Mouse (Mus musculus) lung, postnatal 0 days (tissue): ENCODE data around the gene Itga9. TPM values are rescaled to one million over a fixed set of nuclear protein-coding genes. Genes with fewer than 3 reads are reported as not detected.

ENCODE experiments used
- ATAC-seq: fragments of 200-750 bp; cut with Nextera tagmentation; 2 replicates; pipeline ENCODE4 v1.8.0; 2017; ENCODE audit warnings: moderate library complexity
- DNase-seq: peaks from one replicate; pipeline ENCODE4 v3.0.0-alpha.2; 2016; ENCODE audit warnings: low spot score
- H3K27ac ChIP-seq: fragments of 300-500 bp; sonication (generic); 2 replicates; pipeline ENCODE4 v1.5.1; 2014; ENCODE audit warnings: antibody characterized with exemption, mild to moderate bottlenecking, low read length, mixed read lengths
- H3K27me3 ChIP-seq: fragments of 300-500 bp; sonication (generic); replicated peaks from 2 replicates; pipeline ENCODE4 v1.6.1; 2014; ENCODE audit warnings: low read length, mixed read lengths; ENCODE audit not compliant: insufficient read depth
- H3K36me3 ChIP-seq: fragments of 300-500 bp; sonication (generic); 2 replicates; pipeline ENCODE4 v1.6.1; 2014; ENCODE audit warnings: low read length, mixed read lengths; ENCODE audit not compliant: insufficient read depth
- H3K4me1 ChIP-seq: fragments of 300-500 bp; sonication (generic); 2 replicates; pipeline ENCODE4 v1.6.1; 2014; ENCODE audit warnings: antibody characterized with exemption, low read depth, low read length, mixed read lengths; ENCODE audit not compliant: insufficient read depth
- H3K4me2 ChIP-seq: fragments of 300-500 bp; sonication (generic); replicated peaks from 2 replicates; pipeline ENCODE4 v1.6.1; 2014; ENCODE audit warnings: low read depth, mild to moderate bottlenecking, low read length, moderate library complexity, mixed read lengths
- H3K4me3 ChIP-seq: fragments of 300-500 bp; sonication (generic); 2 replicates; pipeline ENCODE4 v1.5.1; 2014; ENCODE audit warnings: low read depth, low read length
- H3K9ac ChIP-seq: fragments of 300-500 bp; sonication (generic); replicated peaks from 2 replicates; pipeline ENCODE4 v1.6.1; 2014; ENCODE audit warnings: low read depth, mild to moderate bottlenecking
- H3K9me3 ChIP-seq: fragments of 300-500 bp; sonication (generic); 2 replicates; pipeline ENCODE4 v1.6.1; 2016; ENCODE audit warnings: low read length, mixed read lengths
- CTCF ChIP-seq: IDR thresholded peaks from 2 replicates; pipeline ENCODE4 v1.5.1; 2016; ENCODE audit warnings: antibody characterized with exemption, mild to moderate bottlenecking
- EP300 ChIP-seq: IDR thresholded peaks from 2 replicates; pipeline ENCODE4 v1.6.1; 2016; ENCODE audit warnings: antibody characterized with exemption, mild to moderate bottlenecking, control low read depth
- WGBS: fragments of 180-500 bp; shearing (Covaris S2); extraction: QIAGEN DNeasy Blood & Tissue Kit; methylation state at CpG from one replicate; pipeline ENCODE4 v1.1.7; 2014; 5-methylcytosine and 5-hydroxymethylcytosine counted together
- polyA plus RNA-seq: library from polyadenylated mRNA; unstranded; fragments of >200 nt; fragmentation: Nextera tagmentation; extraction: Ambion mirVana; gene quantifications from 2 replicates; pipeline ENCODE4 v1.2.1, GENCODE M21; 2015

The Itga9 gene
- polyA plus RNA-seq, 1 experiment from 2014 or later, result 24.2 TPM

DNA sequence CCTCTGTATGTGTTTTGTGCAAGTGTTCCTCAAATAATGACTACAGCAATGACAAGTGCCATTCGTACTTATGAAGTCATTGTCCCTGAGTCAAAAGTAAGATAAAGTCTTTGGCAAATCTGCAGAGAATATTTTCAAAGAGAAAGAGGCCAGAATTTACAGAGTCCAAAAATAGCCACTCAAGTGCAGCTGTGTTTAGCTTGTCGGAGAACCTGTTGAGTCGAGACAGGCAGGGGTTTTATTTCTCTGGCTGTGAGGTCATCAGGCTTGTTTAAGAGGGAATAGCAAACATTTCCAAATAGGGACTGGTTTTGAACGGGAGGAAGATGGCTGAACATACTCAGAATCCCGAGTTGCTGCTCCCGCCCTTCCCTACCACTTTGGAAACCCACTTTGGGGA is 125.2 kb downstream of the Itga9 start:
- peak; percentile 93 for DNase-seq
- peak; percentile 88 for ATAC-seq
- 24% methylated on average over 6 of the region's 6 CpGs for WGBS
- H3K4me3 ChIP-seq, result no peak overlapping the region
- peak; percentile 97 for TF ChIP-seq EP300
- TF ChIP-seq CTCF, result no peak
- H3K4me1 ChIP-seq, result peaks cover 17% of the 10 kb centered on the region
- H3K9ac ChIP-seq, result no peak overlapping the region
- H3K27me3 ChIP-seq, result no peaks in the 10 kb centered on the region
- no peaks in the 10 kb centered on the region; the same call in 1 of the 2 replicates for H3K36me3 ChIP-seq
- no peaks in the 10 kb centered on the region for H3K9me3 ChIP-seq
- peak overlapping the region; percentile 81 for H3K27ac ChIP-seq
- H3K4me2 ChIP-seq, result no peak overlapping the region

DNA sequence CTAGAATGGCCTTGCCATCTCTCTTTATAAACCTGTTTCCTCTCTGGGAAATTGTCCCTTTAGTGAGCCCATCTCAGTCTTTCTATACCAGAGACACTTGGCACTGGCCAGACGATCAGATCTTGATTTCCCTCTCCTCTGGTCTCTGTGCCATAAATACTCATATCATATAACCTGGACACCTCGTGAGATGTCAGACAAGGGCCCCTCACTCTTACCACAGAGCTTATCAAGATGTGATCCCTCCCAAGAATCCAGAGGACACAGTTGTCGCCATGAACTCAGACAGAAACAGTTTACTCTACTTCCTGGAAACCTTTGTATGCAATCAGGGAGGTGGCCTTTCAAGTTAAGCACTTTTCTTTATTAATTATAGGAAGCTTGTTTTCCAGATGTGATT is 127.1 kb downstream of the Itga9 start:
- no peak overlapping the region for H3K27ac ChIP-seq
- H3K4me3 ChIP-seq, result no peak overlapping the region
- no peaks in the 10 kb centered on the region; the same call in 1 of the 2 replicates for H3K36me3 ChIP-seq
- WGBS, result 22% methylated on average over 3 of the region's 3 CpGs
- no peak overlapping the region for H3K9ac ChIP-seq
- peaks cover 21% of the 10 kb centered on the region for H3K4me1 ChIP-seq
- H3K27me3 ChIP-seq, result no peaks in the 10 kb centered on the region
- TF ChIP-seq CTCF (no peak), EP300 (0 out of 2 replicates have a peak, but pooled peaks have one; percentile 37)
- DNase-seq, result no peak
- no peaks in the 10 kb centered on the region for H3K9me3 ChIP-seq
- H3K4me2 ChIP-seq, result no peak overlapping the region
- no peak for ATAC-seq

DNA sequence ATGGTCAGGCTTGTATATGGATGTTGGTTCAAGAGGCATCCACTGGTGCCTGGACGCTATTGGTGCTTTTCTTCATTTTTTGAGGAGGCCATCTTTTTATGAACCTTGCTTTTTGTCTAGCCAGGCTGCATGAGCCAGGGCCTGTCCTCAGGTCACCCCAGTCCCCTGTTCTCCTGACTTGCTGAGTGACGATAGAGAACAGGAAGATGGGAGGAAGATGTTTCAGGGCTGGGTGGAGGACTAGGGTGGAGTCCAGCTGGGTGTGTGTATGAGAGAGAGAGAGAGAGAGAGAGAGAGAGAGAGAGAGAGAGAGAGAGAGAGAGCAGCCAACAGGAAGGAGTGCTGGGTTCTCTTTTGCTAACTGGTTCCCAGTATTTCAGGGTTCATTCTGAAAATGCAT is 130.6 kb downstream of the Itga9 start:
- no peak for ATAC-seq
- Histone ChIP-seq H3K27me3 (no peaks in the 10 kb centered on the region), H3K4me1 (peaks cover 13% of the 10 kb centered on the region)

DNA sequence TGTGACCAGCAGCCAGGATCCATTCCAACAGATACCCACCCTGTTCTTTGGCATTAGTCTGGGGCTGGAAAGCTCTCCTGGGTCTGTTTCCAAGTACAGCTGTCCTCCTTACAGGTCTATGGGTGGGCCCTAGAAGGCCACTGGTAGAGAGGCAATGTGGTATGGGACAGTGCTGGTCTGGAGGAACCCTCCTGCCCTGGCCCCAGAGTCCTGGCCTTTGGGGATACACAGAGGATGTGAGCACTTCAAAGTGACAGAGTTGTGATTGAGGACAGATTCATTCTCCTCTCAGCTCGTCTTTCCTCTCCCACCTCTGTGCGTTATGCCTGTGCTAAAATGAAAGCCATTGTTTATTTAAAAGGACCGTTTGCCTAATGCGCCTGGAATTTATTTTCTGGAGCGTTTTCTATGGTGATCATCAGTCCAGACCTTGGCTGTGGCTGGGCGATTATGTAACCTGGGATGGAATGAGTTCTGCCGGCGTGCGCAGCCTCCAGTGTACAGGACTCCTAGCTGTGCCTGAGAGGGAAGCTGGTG is 131.2 kb downstream of the Itga9 start:
- Histone ChIP-seq H3K36me3 (no peaks in the 10 kb centered on the region; the same call in 1 of the 2 replicates), H3K27me3 (no peaks in the 10 kb centered on the region), H3K4me2 (no peak overlapping the region; the same call in 1 of the 2 replicates), H3K9me3 (no peaks in the 10 kb centered on the region), H3K9ac (no peak overlapping the region), H3K4me3 (no peak overlapping the region), H3K4me1 (peaks cover 13% of the 10 kb centered on the region), H3K27ac (peak overlapping the region; percentile 64)
- peak; percentile 94 for DNase-seq
- TF ChIP-seq CTCF, result no peak
- TF ChIP-seq EP300, result peak; percentile 74; the same call in 1 of the 2 replicates
- 11% methylated on average over 9 of the region's 9 CpGs for WGBS
- ATAC-seq, result peak; percentile 72

More for the DNA sequence above, 130.6 kb downstream of the Itga9 start:
- DNase-seq, result no peak
- H3K9me3 ChIP-seq, result no peaks in the 10 kb centered on the region
- H3K27ac ChIP-seq, result peak overlapping the region; percentile 64
- H3K4me2 ChIP-seq, result no peak overlapping the region
- 60% methylated on average over 2 of the region's 2 CpGs for WGBS
- no peaks in the 10 kb centered on the region; the same call in 1 of the 2 replicates for H3K36me3 ChIP-seq
- no peak overlapping the region for H3K9ac ChIP-seq
- no peak for TF ChIP-seq EP300
- TF ChIP-seq CTCF, result no peak
- no peak overlapping the region for H3K4me3 ChIP-seq

DNA sequence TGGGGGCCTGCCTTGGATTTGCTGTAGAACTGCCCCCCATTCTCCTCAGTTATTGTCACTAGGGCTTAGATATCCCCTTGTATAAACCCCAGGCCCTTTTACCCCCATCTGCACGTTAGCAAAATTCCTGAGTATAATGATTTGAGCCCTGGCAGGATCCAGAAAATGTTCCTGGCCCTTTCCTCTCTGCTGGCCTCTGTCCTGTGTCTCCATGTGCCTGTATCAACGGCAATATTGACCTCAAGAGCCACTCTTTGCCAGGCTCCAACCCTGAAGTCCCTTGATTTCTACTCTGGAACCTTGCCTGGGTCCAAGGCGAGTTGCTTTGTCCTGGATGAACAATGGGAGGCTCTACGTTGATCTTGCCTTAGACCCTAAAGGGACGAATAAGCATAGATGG is 131.8 kb downstream of the Itga9 start:
- no peak overlapping the region for H3K4me3 ChIP-seq
- H3K36me3 ChIP-seq, result no peaks in the 10 kb centered on the region
- no peak overlapping the region for H3K9ac ChIP-seq
- no peak for TF ChIP-seq CTCF
- TF ChIP-seq EP300, result no peak
- H3K4me2 ChIP-seq, result no peak overlapping the region
- ATAC-seq (no peak), DNase-seq (no peak)
- peak overlapping the region; percentile 39; the same call in 1 of the 2 replicates for H3K27ac ChIP-seq
- no peaks in the 10 kb centered on the region for H3K27me3 ChIP-seq
- H3K9me3 ChIP-seq, result no peaks in the 10 kb centered on the region
- H3K4me1 ChIP-seq, result peaks cover 9% of the 10 kb centered on the region
- WGBS, result 76% methylated on average over 5 of the region's 5 CpGs

GRCm38 (mm10) chr9:118739071-118739470 is 132.6 kb downstream of the Itga9 start:
- H3K9me3 ChIP-seq, result no peaks in the 10 kb centered on the region
- no peak for DNase-seq
- H3K27ac ChIP-seq, result no peak overlapping the region
- no peak for ATAC-seq
- no peaks in the 10 kb centered on the region for H3K27me3 ChIP-seq
- peaks cover 4% of the 10 kb centered on the region for H3K4me1 ChIP-seq
- H3K9ac ChIP-seq, result no peak overlapping the region
- 95% methylated on average over 3 of the region's 3 CpGs for WGBS
- TF ChIP-seq CTCF (no peak), EP300 (no peak)
- no peak overlapping the region for H3K4me2 ChIP-seq
- no peaks in the 10 kb centered on the region for H3K36me3 ChIP-seq
- H3K4me3 ChIP-seq, result no peak overlapping the region

- Histone ChIP-seq H3K27me3 (no peaks in the 10 kb centered on the region), H3K27ac (no peak overlapping the region), H3K9me3 (no peaks in the 10 kb centered on the region), H3K4me3 (no peak overlapping the region), H3K9ac (no peak overlapping the region), H3K36me3 (no peaks in the 10 kb centered on the region), H3K4me2 (no peak overlapping the region), H3K4me1 (peaks cover 4% of the 10 kb centered on the region)
- no peak for DNase-seq
- no peak for ATAC-seq
- TF ChIP-seq CTCF (no peak), EP300 (no peak)
- WGBS, result 86% methylated on average over 3 of the region's 3 CpGs
Measured at GRCm38 (mm10) chr9:118739659-118740058, 133.2 kb downstream of the Itga9 start.
